Mouse (Mus musculus) heart, embryonic 12.5 days (tissue): Measurements from ENCODE around the gene Pigs. TPM values are rescaled to one million over a fixed set of nuclear protein-coding genes. Genes with fewer than 3 reads are reported as not detected.

Experiments
- ATAC-seq: fragments of 200-750 bp; cut with Nextera tagmentation; 2 replicates; pipeline ENCODE4 v1.8.0; 2017; ENCODE audit warnings: moderate TSS enrichment, moderate library complexity; ENCODE audit not compliant: insufficient number of reproducible peaks, low FRiP score
- H3K27ac ChIP-seq: fragments of 300-500 bp; sonication (generic); 2 replicates; pipeline ENCODE4 v1.5.1; 2016; ENCODE audit warnings: mild to moderate bottlenecking, moderate library complexity; ENCODE audit not compliant: poor library complexity, severe bottlenecking
- H3K27me3 ChIP-seq: fragments of 300-500 bp; sonication (generic); replicated peaks from 2 replicates; pipeline ENCODE4 v1.6.1; 2016; ENCODE audit warnings: mild to moderate bottlenecking, moderate library complexity
- H3K36me3 ChIP-seq: fragments of 300-500 bp; sonication (generic); 2 replicates; pipeline ENCODE4 v1.6.1; 2016; ENCODE audit warnings: mild to moderate bottlenecking, moderate library complexity
- H3K4me1 ChIP-seq: fragments of 300-500 bp; sonication (generic); replicated peaks from 2 replicates; pipeline ENCODE4 v1.6.1; 2016; ENCODE audit warnings: mild to moderate bottlenecking
- H3K4me2 ChIP-seq: fragments of 300-500 bp; sonication (generic); 2 replicates; pipeline ENCODE4 v1.6.1; 2016; ENCODE audit warnings: mild to moderate bottlenecking, moderate library complexity
- H3K4me3 ChIP-seq: fragments of 300-500 bp; sonication (generic); 2 replicates; pipeline ENCODE4 v1.5.1; 2016; ENCODE audit warnings: mild to moderate bottlenecking
- H3K9ac ChIP-seq: fragments of 300-500 bp; sonication (generic); 2 replicates; pipeline ENCODE4 v1.6.1; 2016; ENCODE audit warnings: mild to moderate bottlenecking, moderate library complexity
- H3K9me3 ChIP-seq: fragments of 300-500 bp; sonication (generic); replicated peaks from 2 replicates; pipeline ENCODE4 v1.6.1; 2016; ENCODE audit warnings: mild to moderate bottlenecking, moderate library complexity
- WGBS: fragments of 180-500 bp; shearing (Covaris S2); methylation state at CpG from one replicate; pipeline ENCODE4 v1.1.7; 2016; 5-methylcytosine and 5-hydroxymethylcytosine counted together
- polyA plus RNA-seq: library from polyadenylated mRNA; unstranded; fragments of >200 nt; fragmentation: Nextera tagmentation; extraction: Ambion mirVana; gene quantifications from 2 replicates; pipeline ENCODE4 v1.2.1, GENCODE M21; 2016

Gene Pigs
- polyA plus RNA-seq, 1 experiment from 2014 or later = 75.6 TPM

- H3K9me3 ChIP-seq = no peaks in the 10 kb centered on the region
- ATAC-seq = no peak
- H3K4me1 ChIP-seq = no peaks in the 10 kb centered on the region
- 0 out of 2 replicates have a peak, but pooled peaks cover 20% of the 10 kb centered on the region for H3K27me3 ChIP-seq
- 86% methylated on average over 15 of the region's 15 CpGs for WGBS
- no peak overlapping the region for H3K4me3 ChIP-seq
- no peak overlapping the region for H3K9ac ChIP-seq
- no peak overlapping the region for H3K27ac ChIP-seq
- no peak overlapping the region for H3K4me2 ChIP-seq
- H3K36me3 ChIP-seq = no peaks in the 10 kb centered on the region
Measured at GRCm38 (mm10) chr11:78367456-78368225, 39.4 kb downstream of the Pigs start.

GRCm38 (mm10) chr11:78370389-78370788 lies 42.2 kb downstream of the Pigs start:
- no peak overlapping the region for H3K9ac ChIP-seq
- no peak for ATAC-seq

GRCm38 (mm10) chr11:78371711-78372110 lies 43.5 kb downstream of the Pigs start:
- 84% methylated on average over 11 of the region's 11 CpGs for WGBS
- no peaks in the 10 kb centered on the region for H3K36me3 ChIP-seq
- H3K27ac ChIP-seq = no peak overlapping the region
- 0 out of 2 replicates have a peak, but pooled peaks cover 5% of the 10 kb centered on the region for H3K27me3 ChIP-seq
- no peak overlapping the region for H3K9ac ChIP-seq
- no peaks in the 10 kb centered on the region for H3K4me1 ChIP-seq
- ATAC-seq = no peak
- no peak overlapping the region for H3K4me2 ChIP-seq
- no peak overlapping the region for H3K4me3 ChIP-seq
- no peaks in the 10 kb centered on the region for H3K9me3 ChIP-seq

More at GRCm38 (mm10) chr11:78370389-78370788, 42.2 kb downstream of the Pigs start:
- 50% methylated on average over 1 of the region's 1 CpGs for WGBS
- H3K4me1 ChIP-seq = no peaks in the 10 kb centered on the region
- no peak overlapping the region for H3K27ac ChIP-seq
- no peak overlapping the region for H3K4me2 ChIP-seq
- no peaks in the 10 kb centered on the region for H3K9me3 ChIP-seq
- H3K4me3 ChIP-seq = no peak overlapping the region
- no peaks in the 10 kb centered on the region for H3K36me3 ChIP-seq
- H3K27me3 ChIP-seq = 0 out of 2 replicates have a peak, but pooled peaks cover 8% of the 10 kb centered on the region

GRCm38 (mm10) chr11:78372166-78372565 lies 44.0 kb downstream of the Pigs start:
- 63% methylated on average over 3 of the region's 3 CpGs for whole genome bisulfite sequencing
- no peak overlapping the region for H3K4me2 ChIP-seq
- ATAC-seq = no peak

GRCm38 (mm10) chr11:78372610-78373009 lies 44.4 kb downstream of the Pigs start:
- H3K27me3 ChIP-seq = peaks cover 11% of the 10 kb centered on the region
- no peak overlapping the region for H3K4me2 ChIP-seq
- no peak overlapping the region for H3K27ac ChIP-seq
- 57% methylated on average over 7 of the region's 7 CpGs for WGBS
- H3K9me3 ChIP-seq = no peaks in the 10 kb centered on the region
- no peaks in the 10 kb centered on the region for H3K4me1 ChIP-seq
- no peak overlapping the region for H3K4me3 ChIP-seq
- ATAC-seq = no peak
- 0 out of 2 replicates have a peak overlapping the region, but pooled peaks have one; percentile 12 for H3K9ac ChIP-seq
- H3K36me3 ChIP-seq = no peaks in the 10 kb centered on the region

More at GRCm38 (mm10) chr11:78372166-78372565, 44.0 kb downstream of the Pigs start:
- Histone ChIP-seq H3K4me1 (no peaks in the 10 kb centered on the region), H3K9ac (no peak overlapping the region), H3K27ac (no peak overlapping the region), H3K36me3 (no peaks in the 10 kb centered on the region), H3K27me3 (peaks cover 7% of the 10 kb centered on the region; the same call in 1 of the 2 replicates), H3K4me3 (no peak overlapping the region), H3K9me3 (no peaks in the 10 kb centered on the region)

GRCm38 (mm10) chr11:78374147-78374546 lies 45.9 kb downstream of the Pigs start:
- peaks cover 19% of the 10 kb centered on the region for H3K27me3 ChIP-seq
- no peaks in the 10 kb centered on the region for H3K36me3 ChIP-seq
- H3K4me2 ChIP-seq = no peak overlapping the region
- ATAC-seq = no peak
- no peaks in the 10 kb centered on the region for H3K9me3 ChIP-seq
- no peak overlapping the region for H3K4me3 ChIP-seq
- no peaks in the 10 kb centered on the region for H3K4me1 ChIP-seq
- H3K27ac ChIP-seq = no peak overlapping the region
- no peak overlapping the region for H3K9ac ChIP-seq
- WGBS = 69% methylated on average over 8 of the region's 8 CpGs

GRCm38 (mm10) chr11:78377549-78378159 lies 49.4 kb downstream of the Pigs start:
- WGBS = 42% methylated on average over 12 of the region's 12 CpGs
- no peaks in the 10 kb centered on the region for H3K9me3 ChIP-seq
- no peak overlapping the region for H3K27ac ChIP-seq
- no peak overlapping the region for H3K4me3 ChIP-seq
- no peaks in the 10 kb centered on the region for H3K4me1 ChIP-seq
- H3K36me3 ChIP-seq = no peaks in the 10 kb centered on the region
- peaks cover 29% of the 10 kb centered on the region for H3K27me3 ChIP-seq
- no peak overlapping the region for H3K9ac ChIP-seq
- ATAC-seq = no peak
- H3K4me2 ChIP-seq = no peak overlapping the region

GRCm38 (mm10) chr11:78380351-78380750 lies 52.1 kb downstream of the Pigs start:
- H3K4me3 ChIP-seq = no peak overlapping the region
- no peak overlapping the region for H3K9ac ChIP-seq
- H3K4me2 ChIP-seq = no peak overlapping the region
- no peak for ATAC-seq
- H3K27ac ChIP-seq = no peak overlapping the region
- 68% methylated on average over 4 of the region's 4 CpGs for WGBS
- no peaks in the 10 kb centered on the region for H3K9me3 ChIP-seq
- no peaks in the 10 kb centered on the region for H3K4me1 ChIP-seq
- H3K27me3 ChIP-seq = peaks cover 51% of the 10 kb centered on the region
- H3K36me3 ChIP-seq = no peaks in the 10 kb centered on the region

- Histone ChIP-seq H3K4me2 (no peak overlapping the region), H3K4me3 (no peak overlapping the region), H3K27me3 (peaks cover 58% of the 10 kb centered on the region), H3K4me1 (no peaks in the 10 kb centered on the region), H3K9me3 (no peaks in the 10 kb centered on the region), H3K9ac (no peak overlapping the region), H3K36me3 (no peaks in the 10 kb centered on the region), H3K27ac (no peak overlapping the region)
- WGBS = 84% methylated on average over 3 of the region's 3 CpGs
- no peak for ATAC-seq
Measured at GRCm38 (mm10) chr11:78380996-78381395, 52.8 kb downstream of the Pigs start.

GRCm38 (mm10) chr11:78382286-78382685 lies 54.1 kb downstream of the Pigs start:
- Histone ChIP-seq H3K9ac (no peak overlapping the region), H3K4me1 (no peaks in the 10 kb centered on the region), H3K4me2 (no peak overlapping the region), H3K27ac (no peak overlapping the region), H3K4me3 (no peak overlapping the region), H3K9me3 (no peaks in the 10 kb centered on the region), H3K27me3 (peaks cover 66% of the 10 kb centered on the region), H3K36me3 (no peaks in the 10 kb centered on the region)
- ATAC-seq = no peak
- 65% methylated on average over 7 of the region's 7 CpGs for WGBS

- H3K9ac ChIP-seq = no peak overlapping the region
- H3K4me1 ChIP-seq = no peaks in the 10 kb centered on the region
- H3K27me3 ChIP-seq = peaks cover 62% of the 10 kb centered on the region
- no peak overlapping the region for H3K27ac ChIP-seq
- H3K4me3 ChIP-seq = no peak overlapping the region
- no peaks in the 10 kb centered on the region for H3K36me3 ChIP-seq
- WGBS = 25% methylated on average over 5 of the region's 5 CpGs
- H3K4me2 ChIP-seq = no peak overlapping the region
- no peaks in the 10 kb centered on the region for H3K9me3 ChIP-seq
- no peak for ATAC-seq
Measured at GRCm38 (mm10) chr11:78382701-78383100, 54.5 kb downstream of the Pigs start.
